In the genomic region with DNA sequence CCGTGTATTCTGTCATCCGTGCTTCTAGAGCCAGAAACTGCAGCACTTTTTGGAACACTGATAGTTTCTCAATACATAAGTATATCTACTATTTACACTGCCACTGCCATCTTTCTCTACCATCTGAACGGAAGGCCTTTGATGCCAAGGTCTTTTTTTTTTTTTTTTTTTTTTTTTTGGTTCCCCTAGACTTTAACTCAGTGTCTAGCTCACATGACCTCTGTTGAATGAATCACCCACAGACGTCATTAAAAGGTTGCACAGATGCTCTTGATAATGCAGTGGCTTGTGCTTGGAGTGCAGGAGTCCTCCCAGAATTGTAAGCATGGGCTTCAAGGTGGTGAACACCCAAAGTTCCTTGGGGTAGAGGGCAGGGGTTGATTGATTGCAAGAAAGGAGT, we compare ENCODE assay signal across 15 mouse cellular contexts.
"Had no signal": no experiment of that assay in that cellular context is flagged by ENCODE, and none has a peak within 500 bp of the region (broad histone marks: within the 10 kb centered on the region; RNA-seq: fewer than 3 reads in every experiment).

No protein-coding gene starts in this region.

- H3K4me1 ChIP-seq: limb, embryonic 15.5 days; midbrain, embryonic 12.5 days; midbrain, embryonic 15.5 days had no signal

- H3K27me3 ChIP-seq: limb, embryonic 12.5 days; limb, embryonic 15.5 days; midbrain, embryonic 12.5 days; midbrain, embryonic 15.5 days; neural tube, embryonic 13.5 days had no signal

- H3K4me3 ChIP-seq: limb, embryonic 12.5 days; limb, embryonic 15.5 days; midbrain, embryonic 12.5 days; midbrain, embryonic 15.5 days; neural tube, embryonic 13.5 days had no signal

- H3K9ac ChIP-seq: limb, embryonic 12.5 days; limb, embryonic 15.5 days; liver, embryonic 14.5 days; liver, postnatal 0 days; lung, embryonic 14.5 days; midbrain, embryonic 12.5 days; midbrain, embryonic 15.5 days; neural tube, embryonic 13.5 days had no signal

- DNase-seq: kidney, adult 9 months; kidney, postnatal 14 days; kidney, postnatal 4 days; left cerebral cortex, postnatal 4 days; liver, postnatal 0 days; lung, embryonic 14.5 days; thymus, adult 18-20 months; thymus, postnatal 14 days; thymus, postnatal 4 days had no signal

- H3K9me3 ChIP-seq: limb, embryonic 12.5 days; limb, embryonic 15.5 days; midbrain, embryonic 12.5 days; midbrain, embryonic 15.5 days; neural tube, embryonic 13.5 days had no signal

- H3K36me3 ChIP-seq: limb, embryonic 12.5 days; limb, embryonic 15.5 days; midbrain, embryonic 12.5 days; midbrain, embryonic 15.5 days; neural tube, embryonic 13.5 days had no signal

- H3K27ac ChIP-seq: limb, embryonic 12.5 days; limb, embryonic 15.5 days; liver, embryonic 14.5 days; midbrain, embryonic 12.5 days; midbrain, embryonic 15.5 days; neural tube, embryonic 13.5 days had no signal
